Mouse (Mus musculus) MEL (cell line): ENCODE results near the gene Foxo6. TPM values are rescaled to one million over a fixed set of nuclear protein-coding genes. Genes with fewer than 3 reads are reported as not detected.

ENCODE experiments used
- DNase-seq: peaks from one replicate; pipeline ENCODE4 v3.0.0; 2011; ENCODE audit warnings: low read depth, low spot score
- H3K27ac ChIP-seq: 2 replicates; pipeline ENCODE4 v1.5.1; 2012; ENCODE audit warnings: low read depth, mild to moderate bottlenecking, control low read depth, low read length, moderate library complexity; ENCODE audit not compliant: control insufficient read depth
- H3K27me3 ChIP-seq, 2 experiments: fragments of 150-350 bp in 1 of 2; sonication (generic) in 1 of 2; 2 replicates each; pipeline ENCODE4 v1.6.1; 2012; ENCODE audit warnings: low read length in 2 of 2, mild to moderate bottlenecking in 2 of 2, improper control_type of control experiment in 1 of 2, moderate library complexity in 1 of 2; ENCODE audit not compliant: insufficient read depth in 2 of 2, control insufficient read depth in 1 of 2
- H3K36me3 ChIP-seq, 2 experiments: 2 replicates each; pipeline ENCODE4 v1.6.1; 2012 to 2014; ENCODE audit warnings: low read length in 2 of 2, improper control_type of control experiment in 1 of 2, inconsistent platforms in 1 of 2, mild to moderate bottlenecking in 1 of 2; ENCODE audit not compliant: insufficient read depth in 2 of 2, control insufficient read depth in 1 of 2
- H3K4me1 ChIP-seq, 2 experiments: fragments of 150-350 bp in 1 of 2; sonication (generic) in 1 of 2; 2 replicates each; pipeline ENCODE4 v1.6.1; 2012; ENCODE audit warnings: low read length in 2 of 2, improper control_type of control experiment in 1 of 2, mild to moderate bottlenecking in 1 of 2; ENCODE audit not compliant: insufficient read depth in 2 of 2, control insufficient read depth in 1 of 2
- H3K4me3 ChIP-seq, 2 experiments: fragments of 150-350 bp in 1 of 2; sonication (generic) in 1 of 2; 2 replicates each; pipeline ENCODE4 v1.5.1; 2012; ENCODE audit warnings: low read depth in 2 of 2, low read length in 2 of 2, mild to moderate bottlenecking in 2 of 2, moderate library complexity in 2 of 2, control low read depth in 1 of 2, improper control_type of control experiment in 1 of 2; ENCODE audit not compliant: control insufficient read depth in 1 of 2, insufficient read depth in 1 of 2
- H3K79me2 ChIP-seq: 2 replicates; pipeline ENCODE4 v1.6.1; 2012; ENCODE audit warnings: mild to moderate bottlenecking, low read length, moderate library complexity; ENCODE audit not compliant: control insufficient read depth, poor library complexity, insufficient read depth
- H3K9ac ChIP-seq: 2 replicates; pipeline ENCODE4 v1.6.1; 2012; ENCODE audit warnings: low read depth, mild to moderate bottlenecking, control low read depth, low read length, moderate library complexity; ENCODE audit not compliant: control insufficient read depth, poor library complexity, severe bottlenecking
- H3K9me3 ChIP-seq: fragments of 150-350 bp; sonication (generic); replicated peaks from 2 replicates; pipeline ENCODE4 v1.6.1; 2012; ENCODE audit warnings: mild to moderate bottlenecking, low read length, improper control_type of control experiment, moderate library complexity; ENCODE audit not compliant: insufficient read depth
- CHD2 ChIP-seq: IDR thresholded peaks from 2 replicates; pipeline ENCODE4 v1.6.1; 2011; ENCODE audit warnings: low read length, improper control_type of control experiment
- CTCF ChIP-seq, 3 experiments: IDR thresholded peaks in 2 of 3; conservative IDR thresholded peaks in 1 of 3; 2 replicates each; pipeline ENCODE4 v1.5.1; 2011 to 2012; ENCODE audit warnings: low read length in 3 of 3, low read depth in 2 of 3, mild to moderate bottlenecking in 2 of 3, improper control_type of control experiment in 1 of 3, inconsistent platforms in 1 of 3, mixed read lengths in 1 of 3, moderate library complexity in 1 of 3; ENCODE audit not compliant: control insufficient read depth in 1 of 3, insufficient read depth in 1 of 3, poor library complexity in 1 of 3, severe bottlenecking in 1 of 3
- GABPA ChIP-seq: IDR thresholded peaks from 2 replicates; pipeline ENCODE4 v1.6.1; 2012; ENCODE audit warnings: low read depth, mild to moderate bottlenecking, inconsistent platforms, low read length, improper control_type of control experiment, moderate library complexity
- MEF2A ChIP-seq: IDR thresholded peaks from 2 replicates; pipeline ENCODE4 v1.6.1; 2014; ENCODE audit warnings: low read depth, mild to moderate bottlenecking, inconsistent platforms, low read length, improper control_type of control experiment; ENCODE audit not compliant: poor library complexity, insufficient replicate concordance, severe bottlenecking; ENCODE audit errors: extremely low read depth
- MXI1 ChIP-seq: IDR thresholded peaks from 2 replicates; pipeline ENCODE4 v1.6.1; 2011; ENCODE audit warnings: mild to moderate bottlenecking, low read depth, low read length, improper control_type of control experiment
- TCF12 ChIP-seq: IDR thresholded peaks from 2 replicates; pipeline ENCODE4 v1.6.1; 2014; ENCODE audit warnings: low read depth, mild to moderate bottlenecking, inconsistent platforms, low read length, improper control_type of control experiment, moderate library complexity
- USF1 ChIP-seq: IDR thresholded peaks from 2 replicates; pipeline ENCODE4 v1.6.1; 2014; ENCODE audit warnings: low read depth, mild to moderate bottlenecking, inconsistent platforms, low read length, improper control_type of control experiment, moderate library complexity
- ZNF384 ChIP-seq: IDR thresholded peaks from 2 replicates; pipeline ENCODE4 v1.6.1; 2012; ENCODE audit warnings: low read depth, mild to moderate bottlenecking, inconsistent platforms, low read length, improper control_type of control experiment
- polyA plus RNA-seq, 2 experiments: library from polyadenylated mRNA; stranded (reverse) in 1 of 2; unstranded in 1 of 2; fragments of >175 nt in 1 of 2; fragments of >200 nt in 1 of 2; gene quantifications; 2 replicates each; pipeline versions ENCODE4 v1.2.1 to v1.2.4; 2012; ENCODE audit warnings: low replicate concordance in 2 of 2, low read depth in 1 of 2; ENCODE audit not compliant: insufficient read length in 2 of 2, insufficient read depth in 1 of 2, missing spikeins in 1 of 2
- total RNA-seq: library from RNA; depleted of rRNA; stranded (reverse); fragments of 300-350 nt; gene quantifications from 2 replicates; pipeline ENCODE4 v1.2.3, GENCODE M21; 2012

The Foxo6 gene
- total and polyA plus RNA-seq, 3 experiments = 0.31 to 3.4 TPM; not detected in 1

DNA sequence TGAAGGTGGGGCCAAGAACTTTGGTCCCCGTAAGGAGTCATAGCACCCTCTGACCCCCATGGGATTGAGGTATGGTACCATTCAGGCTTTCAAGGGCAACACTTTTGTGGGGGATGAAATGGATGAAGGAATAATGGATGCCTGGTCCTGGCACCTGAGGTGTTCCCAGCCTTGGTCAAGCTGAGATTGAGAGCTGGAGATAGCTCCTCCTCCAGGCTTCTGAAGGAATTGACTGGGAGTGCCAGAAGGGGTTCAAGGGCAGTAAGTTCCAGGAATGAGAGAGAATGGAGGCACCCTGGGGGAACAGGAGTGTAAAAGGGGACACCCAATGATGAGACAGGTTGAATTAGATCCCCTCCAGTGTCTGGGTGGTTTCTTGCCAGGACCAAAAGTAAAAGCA, 3.0 kb downstream of the Foxo6 start:
- H3K79me2 ChIP-seq = no peaks in the 10 kb centered on the region
- no peak overlapping the region for H3K4me3 ChIP-seq
- H3K9me3 ChIP-seq = no peaks in the 10 kb centered on the region
- H3K9ac ChIP-seq = no peak overlapping the region
- H3K4me1 ChIP-seq = peaks cover 2 to 11% of the 10 kb centered on the region in 2 experiments
- H3K27ac ChIP-seq = no peak overlapping the region
- H3K36me3 ChIP-seq = peaks cover 0 to 2% of the 10 kb centered on the region in 2 experiments; a peak in 1 of 4 replicates
- no peak for TF ChIP-seq ZNF384
- TF ChIP-seq USF1 = no peak
- no peak for TF ChIP-seq CHD2
- TF ChIP-seq CTCF (IDR thresholded peaks at IDR 0.05 in 2 of 3, conservative IDR thresholded peaks at IDR 0.05 in 1 of 3; ENCODE audit: control insufficient read depth in 1 of 3, insufficient read depth in 1 of 3, low read depth in 2 of 3, low read length in 3 of 3, poor library complexity in 1 of 3, severe bottlenecking in 1 of 3) = 0 out of 6 replicates have a peak, but pooled peaks of 1 of the 3 experiments have one; percentile 5
- no peak for TF ChIP-seq GABPA
- H3K27me3 ChIP-seq = peaks cover 2 to 10% of the 10 kb centered on the region in 2 experiments; a peak in 3 of 4 replicates
- no peak for DNase-seq

DNA sequence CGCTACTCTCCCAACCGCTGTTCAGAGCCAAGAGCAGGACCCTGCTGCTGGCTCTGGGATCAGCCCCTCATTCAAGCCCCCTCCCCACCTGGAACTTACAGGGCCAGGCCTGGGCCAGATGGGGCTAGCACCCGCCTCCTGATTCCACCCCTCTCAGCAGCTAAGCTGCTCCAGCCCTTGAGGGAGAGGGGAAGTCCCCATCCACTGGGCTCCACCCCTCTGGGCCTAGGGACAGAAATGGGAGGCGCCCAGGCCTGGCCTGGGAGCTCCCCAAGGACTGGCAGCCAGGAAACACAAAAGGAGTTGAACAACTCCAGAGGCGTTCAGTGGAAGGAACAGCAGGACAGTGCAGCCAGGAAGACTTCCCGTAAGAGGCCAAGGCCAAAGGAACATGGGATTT, 4.0 kb downstream of the Foxo6 start:
- H3K79me2 ChIP-seq = no peaks in the 10 kb centered on the region
- H3K27me3 ChIP-seq = peaks cover 2 to 10% of the 10 kb centered on the region in 2 experiments; a peak in 3 of 4 replicates
- DNase-seq = peak; percentile 76
- peaks cover 0 to 2% of the 10 kb centered on the region in 2 experiments; a peak in 1 of 4 replicates for H3K36me3 ChIP-seq
- peaks cover 2 to 11% of the 10 kb centered on the region in 2 experiments for H3K4me1 ChIP-seq
- no peak overlapping the region for H3K27ac ChIP-seq
- H3K9me3 ChIP-seq = no peaks in the 10 kb centered on the region
- peak overlapping the region; percentile 39 for H3K9ac ChIP-seq
- H3K4me3 ChIP-seq = peak overlapping the region; percentile 59 to 94
- 0 out of 2 replicates have a peak, but pooled peaks have one; percentile 2 for TF ChIP-seq MXI1
- no peak for TF ChIP-seq MEF2A

DNA sequence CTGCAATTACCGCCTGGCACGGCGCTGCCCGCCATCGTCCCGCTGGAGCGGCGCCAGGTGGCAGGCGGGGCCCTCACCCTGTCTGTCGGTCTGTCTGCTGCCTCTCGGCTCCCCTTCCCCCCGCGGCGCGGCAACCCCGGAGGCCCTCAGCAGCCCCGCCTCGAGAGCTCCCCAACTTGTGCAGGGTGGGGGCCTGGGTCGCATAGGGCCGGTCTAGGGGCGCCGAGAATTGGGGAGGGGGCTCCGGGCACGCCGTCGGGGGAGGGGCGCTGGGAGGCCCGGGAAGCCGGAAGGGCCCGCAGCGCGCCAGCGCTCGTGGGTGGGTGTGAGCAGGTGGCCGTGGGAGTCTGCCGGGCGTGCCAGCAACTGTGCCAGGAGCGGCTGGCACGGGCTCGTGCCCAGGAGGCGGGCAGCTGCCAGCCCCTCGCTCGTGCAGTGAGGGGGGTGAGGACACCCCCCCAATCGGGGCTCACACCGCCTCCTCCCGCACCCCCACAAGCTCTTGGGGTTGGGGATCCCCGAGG, 4.5 kb downstream of the Foxo6 start:
- Histone ChIP-seq H3K9ac (peak overlapping the region; percentile 68), H3K4me3 (peak overlapping the region; percentile 59 to 94), H3K27me3 (peaks cover 2 to 10% of the 10 kb centered on the region in 2 experiments; a peak in 3 of 4 replicates)

More for the DNA sequence above, 4.5 kb downstream of the Foxo6 start:
- Histone ChIP-seq H3K27ac (no peak overlapping the region), H3K79me2 (no peaks in the 10 kb centered on the region), H3K36me3 (peaks cover 0 to 2% of the 10 kb centered on the region in 2 experiments; a peak in 1 of 4 replicates), H3K9me3 (no peaks in the 10 kb centered on the region), H3K4me1 (peaks cover 2 to 11% of the 10 kb centered on the region in 2 experiments; a peak in 3 of 4 replicates)
- DNase-seq = peak; percentile 34
- TF ChIP-seq MXI1 (no peak; the same call in 1 of the 2 replicates), TCF12 (0 out of 2 replicates have a peak, but pooled peaks have one; percentile 16)
